Mouse (Mus musculus) urinary bladder, postnatal 36 days (tissue): ENCODE measurements around the gene Gm20388.

ENCODE experiments used
- DNase-seq, 2 experiments: peaks; one replicate each; pipeline ENCODE4 v3.0.0; 2022; ENCODE audit warnings: low spot score in 2 of 2, mixed read lengths in 1 of 2

Gm20388 gene

GRCm38 (mm10) chr8:120821399-120822170, 910.9 kb downstream of the Gm20388 start:
- DNase-seq: peak; percentile 58 to 60

GRCm38 (mm10) chr8:120823331-120823730, 912.7 kb downstream of the Gm20388 start:
- DNase-seq: no peak

GRCm38 (mm10) chr8:120823887-120824286, 913.2 kb downstream of the Gm20388 start:
- DNase-seq: no peak

- no peak for DNase-seq
These were observed 914.0 kb downstream of the Gm20388 start for GRCm38 (mm10) chr8:120824638-120825037.

GRCm38 (mm10) chr8:120828279-120828678, 917.6 kb downstream of the Gm20388 start:
- peak; percentile 19 to 29 for DNase-seq

DNA sequence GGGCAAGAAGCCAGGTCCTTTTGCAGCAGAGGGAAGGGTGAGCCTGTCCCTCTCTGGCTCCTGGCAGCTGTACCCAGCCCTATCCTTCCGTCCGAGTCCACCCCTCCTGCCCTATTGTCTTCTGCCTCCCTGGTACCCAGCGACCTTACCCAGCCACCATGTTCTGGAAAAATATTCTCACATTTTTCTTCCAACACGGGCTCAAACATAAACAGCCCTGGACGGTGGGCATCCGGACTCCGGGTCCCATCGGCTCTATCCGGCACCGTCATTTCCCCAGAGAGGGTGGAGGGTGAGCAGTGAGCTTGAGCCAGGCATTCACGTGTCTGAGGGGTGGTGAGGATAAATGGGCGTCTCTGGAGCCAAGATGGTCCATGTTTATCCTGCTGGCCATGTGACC, 920.0 kb downstream of the Gm20388 start:
- no peak for DNase-seq

DNA sequence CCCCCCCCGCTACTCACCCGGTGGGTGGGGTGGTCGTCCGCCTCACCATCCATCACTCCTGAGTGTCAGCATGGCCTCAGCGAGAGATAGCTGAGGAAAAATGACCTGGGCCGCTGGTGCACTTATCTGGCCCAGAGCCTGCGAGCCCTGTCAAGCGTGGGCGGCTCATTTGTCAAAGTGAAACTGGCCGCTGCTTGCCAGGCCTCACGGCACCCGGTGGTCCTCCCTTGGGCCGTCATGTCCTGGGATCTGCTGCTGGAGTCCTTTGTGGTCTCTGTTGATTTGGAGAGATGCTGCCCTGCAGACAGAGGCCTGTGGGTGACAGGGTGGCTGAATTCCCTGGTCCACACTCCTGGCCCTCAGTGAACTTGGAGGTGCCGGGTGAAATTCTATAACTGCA, 921.4 kb downstream of the Gm20388 start:
- DNase-seq: no peak

DNA sequence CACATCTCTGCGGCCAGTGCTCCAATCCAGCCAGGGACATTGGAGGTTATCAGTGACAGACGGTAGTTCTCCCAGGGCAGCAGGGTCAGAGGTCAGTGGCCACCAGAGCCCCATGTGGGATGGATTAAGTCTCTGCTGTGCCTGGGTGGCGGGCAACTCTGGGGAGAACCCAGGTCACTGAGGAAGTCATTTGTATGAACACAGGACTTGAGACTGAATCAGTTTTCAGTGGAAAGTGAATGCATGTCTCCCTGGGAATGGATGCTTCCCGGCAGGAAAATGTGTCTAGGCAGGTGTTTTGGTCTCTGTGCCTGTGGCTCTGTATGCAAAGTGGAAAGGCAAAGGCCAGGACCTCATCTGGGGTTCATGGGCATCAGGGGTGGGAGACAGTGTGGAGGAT, 922.6 kb downstream of the Gm20388 start:
- no peak for DNase-seq

DNA sequence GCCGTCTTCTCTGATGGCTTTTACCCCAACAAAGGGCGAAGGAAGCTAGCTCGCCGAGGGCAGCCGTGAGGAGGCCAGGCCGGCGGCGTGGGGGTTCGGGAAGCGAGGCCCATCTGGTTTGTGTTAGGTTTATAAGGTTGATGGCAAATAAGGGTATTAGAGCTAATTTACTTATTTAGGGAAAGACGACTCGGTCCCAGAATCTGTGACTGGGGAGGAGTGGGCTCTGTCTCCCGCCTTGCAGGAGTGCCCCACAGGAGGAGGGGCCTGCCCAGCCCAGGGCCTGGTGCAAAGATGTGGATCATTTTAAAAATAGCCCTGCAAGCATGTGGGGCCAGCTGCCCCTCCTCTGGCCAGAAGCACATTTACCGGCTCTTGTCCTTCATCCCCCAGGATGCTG, 928.4 kb downstream of the Gm20388 start:
- DNase-seq: no peak

DNA sequence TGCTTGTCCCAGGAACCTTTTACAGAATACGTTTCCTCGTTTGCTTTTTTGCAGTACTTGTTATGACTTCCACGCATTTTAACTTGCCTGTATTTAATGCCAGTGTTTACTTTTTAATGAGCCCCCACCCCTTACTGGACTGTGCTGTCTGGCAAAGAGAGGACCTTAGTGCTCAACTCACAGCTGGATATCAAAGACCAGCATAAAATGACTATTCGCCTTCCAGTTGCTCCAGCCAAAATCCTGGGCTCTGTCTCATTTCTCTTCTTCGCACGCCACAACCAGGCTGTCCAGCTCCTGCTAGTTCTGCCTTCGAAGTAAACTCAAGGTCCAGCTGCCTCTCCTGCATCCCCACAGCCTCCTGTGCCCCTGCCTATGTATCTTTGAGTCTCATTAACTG, 932.4 kb downstream of the Gm20388 start:
- no peak for DNase-seq

GRCm38 (mm10) chr8:120846018-120846417, 935.4 kb downstream of the Gm20388 start:
- DNase-seq: no peak

DNA sequence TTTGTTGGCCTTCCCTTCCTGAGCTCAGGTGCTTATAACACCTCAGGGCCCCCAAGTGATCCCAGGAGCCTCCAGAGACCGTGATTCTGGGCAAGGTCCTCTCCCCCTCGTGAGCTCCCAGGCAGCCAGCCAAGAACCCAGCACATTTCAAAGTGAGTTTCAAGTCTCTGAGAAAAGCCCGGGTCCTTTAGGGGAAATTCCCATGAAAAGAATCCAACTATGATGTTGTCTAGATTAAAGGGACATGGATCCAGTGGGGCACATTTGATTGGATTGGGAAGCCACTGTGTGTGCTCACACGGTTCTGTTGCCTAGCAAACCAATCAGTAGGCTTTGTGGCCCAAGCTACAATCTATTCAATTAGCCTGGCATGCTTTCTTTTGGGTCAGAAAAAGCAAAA, 936.6 kb downstream of the Gm20388 start:
- no peak for DNase-seq

- no peak for DNase-seq
These were observed 937.1 kb downstream of the Gm20388 start for GRCm38 (mm10) chr8:120847735-120848134.

- DNase-seq: no peak
These were observed 937.8 kb downstream of the Gm20388 start for GRCm38 (mm10) chr8:120848434-120848833.

GRCm38 (mm10) chr8:120851411-120851810, 940.8 kb downstream of the Gm20388 start:
- DNase-seq: no peak

- no peak for DNase-seq
These were observed 949.2 kb downstream of the Gm20388 start for GRCm38 (mm10) chr8:120859881-120860280.

DNA sequence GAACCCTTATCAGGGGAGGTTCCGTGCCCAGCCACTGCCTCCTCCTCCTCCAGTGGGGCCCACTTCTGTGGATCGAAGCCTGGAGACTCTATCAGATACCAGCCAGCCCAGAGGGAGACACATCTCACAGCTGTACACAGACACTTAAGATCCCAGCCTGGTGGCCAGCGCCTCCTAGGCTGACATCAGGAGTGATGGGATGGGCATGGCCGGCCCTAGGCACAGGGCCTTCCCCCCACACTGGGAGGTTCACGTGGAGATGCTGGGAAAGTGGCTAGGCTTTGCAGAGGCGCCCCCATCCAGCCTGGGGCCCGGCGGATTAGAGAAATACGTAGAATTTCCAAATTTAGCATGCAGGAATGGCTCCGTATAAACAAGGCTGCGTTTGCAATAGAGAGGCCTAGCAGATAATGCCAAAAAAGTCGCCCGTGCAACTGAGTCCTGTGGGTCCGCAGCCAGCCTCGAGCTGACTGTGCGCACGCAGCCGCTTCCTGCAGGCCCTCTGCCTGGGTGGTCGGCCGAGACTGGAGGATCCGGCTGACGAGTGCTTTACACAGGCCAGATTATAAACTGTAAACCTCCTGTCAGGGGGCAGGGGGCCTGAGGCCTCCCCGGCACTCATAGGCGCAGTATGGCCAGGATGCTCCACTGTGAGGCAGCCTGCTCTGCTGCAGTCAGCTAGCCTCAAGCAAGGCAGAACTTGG, 949.9 kb downstream of the Gm20388 start:
- DNase-seq: peak in 1 of 2 experiments; percentile 13

- DNase-seq: no peak
These were observed 953.0 kb downstream of the Gm20388 start for GRCm38 (mm10) chr8:120863683-120864082.

DNA sequence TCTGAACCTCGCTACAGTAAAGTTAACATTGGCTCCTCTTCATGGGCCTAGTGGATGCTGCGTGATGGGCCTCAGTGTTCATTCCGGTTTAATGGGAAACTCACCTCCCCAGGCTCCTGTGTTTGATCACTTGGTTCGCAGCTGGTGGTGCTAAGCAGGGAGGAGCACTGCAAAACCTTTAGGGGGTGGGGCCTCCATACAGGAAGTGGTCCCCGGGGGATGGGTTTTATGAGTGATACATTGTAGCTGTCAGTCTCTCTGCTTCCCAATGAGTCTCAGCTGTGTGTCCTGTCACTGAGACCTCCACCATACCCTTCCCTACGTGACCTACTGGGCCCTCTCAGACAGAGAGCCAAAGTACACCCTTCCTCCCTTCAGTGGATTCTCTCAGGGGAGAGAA, 956.7 kb downstream of the Gm20388 start:
- no peak for DNase-seq

GRCm38 (mm10) chr8:120872661-120873060, 962.0 kb downstream of the Gm20388 start:
- no peak for DNase-seq

GRCm38 (mm10) chr8:120876010-120876918, 965.6 kb downstream of the Gm20388 start:
- no peak for DNase-seq

- no peak for DNase-seq
These were observed 966.4 kb downstream of the Gm20388 start for GRCm38 (mm10) chr8:120877005-120877404.
